Mouse (Mus musculus) cerebellum, adult 11 months (tissue): ENCODE results near the gene Gfi1b.

ENCODE experiments used
- DNase-seq: peaks from one replicate; pipeline ENCODE4 v3.0.0; 2022

Gene Gfi1b

DNA sequence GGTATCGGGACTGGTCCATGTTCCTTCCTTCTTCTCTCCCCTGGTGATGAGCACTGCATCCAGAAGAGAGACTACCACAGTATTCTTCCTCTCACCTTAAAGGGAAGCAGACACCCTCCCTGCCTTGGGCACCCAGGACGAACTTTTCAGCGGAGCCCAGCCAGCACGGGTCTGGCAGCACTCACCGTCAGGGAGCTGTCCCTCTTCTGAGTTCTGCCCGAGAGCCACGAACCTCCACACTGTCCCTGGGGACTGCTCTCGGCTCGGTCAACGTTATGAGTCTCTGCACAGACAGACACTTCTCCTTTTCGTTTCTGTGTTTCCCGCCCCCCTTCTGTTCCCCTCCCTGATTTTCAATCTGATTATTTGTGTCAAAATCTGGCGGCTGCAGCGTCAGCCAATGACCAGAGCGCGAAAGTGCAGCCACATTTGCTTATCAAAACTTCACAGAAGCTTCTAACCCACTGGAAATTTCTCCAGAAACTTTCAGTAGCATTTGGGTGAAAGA, at the start of gene Gfi1b:
Gene Gfi1b (minus strand): TSS at position 319 of the 508 bp plus-strand sequence.
- no peak for DNase-seq

DNA sequence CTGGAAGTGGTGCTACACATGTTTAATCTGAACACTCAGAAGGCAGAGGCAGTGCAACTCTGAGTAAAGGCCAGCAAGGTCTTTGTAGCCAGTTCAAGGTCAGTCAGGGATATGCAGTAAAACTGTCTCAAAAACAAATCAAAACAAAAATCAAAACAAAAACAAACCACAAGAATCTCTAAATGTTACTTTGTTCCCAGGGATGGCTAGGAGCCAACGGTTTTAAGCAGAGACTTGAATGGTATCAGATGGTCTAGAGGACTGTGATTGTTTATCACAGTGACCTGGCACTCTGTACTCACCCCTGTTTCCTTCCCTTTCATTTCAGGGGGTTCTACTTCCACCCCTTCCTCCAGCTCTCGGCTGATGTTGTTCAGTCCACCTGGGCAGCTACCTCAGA, 49.7 kb upstream of the Gfi1b start:
- no peak for DNase-seq

DNA sequence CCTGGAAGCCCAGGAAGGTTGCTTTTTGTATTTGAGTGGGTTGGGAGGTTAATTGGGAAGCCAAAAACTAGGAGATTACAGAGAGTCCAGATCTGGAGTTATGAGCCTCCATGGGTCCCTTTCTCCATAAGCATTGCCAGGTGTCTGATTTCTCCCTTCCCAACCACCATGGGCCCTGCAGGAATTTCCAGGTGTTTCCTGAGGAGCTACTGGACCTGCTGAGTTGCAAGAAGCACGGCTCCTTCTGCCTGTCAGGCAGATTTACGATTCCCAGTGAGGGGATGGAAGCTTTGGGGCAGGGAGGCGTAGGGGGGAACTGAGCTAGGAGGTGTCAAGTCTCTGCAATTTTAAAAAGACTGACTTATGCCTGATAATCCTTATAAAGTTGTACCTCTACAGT, 44.0 kb upstream of the Gfi1b start:
- no peak for DNase-seq

DNA sequence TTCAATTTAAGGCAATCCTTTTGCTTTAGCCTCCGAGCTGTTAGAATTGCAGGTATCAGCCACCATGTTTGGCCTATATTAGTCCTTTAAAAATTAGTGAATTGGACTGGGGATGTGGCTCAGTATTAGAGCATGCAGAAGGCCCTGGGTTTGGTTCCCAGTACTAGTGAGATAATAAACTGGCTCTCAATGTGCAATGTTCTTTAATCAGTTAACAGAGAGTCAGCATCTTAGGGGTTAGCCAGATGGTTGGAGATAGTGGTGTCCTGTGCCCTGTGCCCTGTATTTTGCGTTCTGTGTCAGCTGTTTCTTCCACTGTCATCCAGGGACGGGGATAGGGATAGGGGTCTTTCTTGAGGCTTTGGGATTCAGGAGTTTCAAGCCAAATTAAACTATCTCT, 41.1 kb upstream of the Gfi1b start:
- no peak for DNase-seq

DNA sequence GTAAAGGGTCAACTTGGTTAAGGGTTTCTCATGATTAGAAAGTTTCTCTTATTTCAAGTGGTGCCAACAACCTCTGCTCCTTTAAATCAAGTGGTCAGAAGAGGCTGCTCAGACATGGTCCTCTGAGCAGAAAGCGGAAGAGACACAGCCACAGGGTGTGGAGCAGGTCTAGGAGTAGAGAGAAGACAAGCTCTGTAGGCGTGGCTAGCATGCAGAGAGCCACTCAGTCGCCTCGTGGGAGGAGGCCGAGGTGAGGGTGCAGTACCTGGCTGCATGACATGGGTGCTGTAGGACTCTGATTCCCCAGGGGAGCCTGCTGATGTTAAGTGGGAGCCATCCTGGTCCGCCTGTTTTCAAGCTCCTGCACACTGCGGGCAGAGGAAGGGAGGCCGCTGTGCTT, 34.4 kb upstream of the Gfi1b start:
- no peak for DNase-seq

DNA sequence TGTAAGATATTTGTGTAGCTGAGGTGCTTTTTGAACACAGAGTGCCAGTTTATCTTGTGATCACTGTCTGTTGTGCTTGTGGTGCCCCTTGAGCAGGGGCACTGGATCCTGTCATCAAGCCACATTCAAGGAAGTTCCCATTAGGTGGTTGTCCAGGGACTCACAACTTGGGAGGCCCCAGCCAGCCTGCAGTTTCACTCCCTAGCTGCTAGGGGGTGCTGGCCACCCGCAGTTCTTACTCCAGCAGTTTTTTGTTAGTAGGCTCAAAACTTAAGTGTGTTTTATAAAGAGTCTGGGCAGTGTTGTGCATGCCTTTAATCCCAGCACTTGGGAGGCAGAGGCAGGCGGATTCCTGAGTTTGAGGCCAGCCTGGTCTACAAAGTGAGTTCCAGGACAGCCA, 32.5 kb upstream of the Gfi1b start:
- DNase-seq = no peak

DNA sequence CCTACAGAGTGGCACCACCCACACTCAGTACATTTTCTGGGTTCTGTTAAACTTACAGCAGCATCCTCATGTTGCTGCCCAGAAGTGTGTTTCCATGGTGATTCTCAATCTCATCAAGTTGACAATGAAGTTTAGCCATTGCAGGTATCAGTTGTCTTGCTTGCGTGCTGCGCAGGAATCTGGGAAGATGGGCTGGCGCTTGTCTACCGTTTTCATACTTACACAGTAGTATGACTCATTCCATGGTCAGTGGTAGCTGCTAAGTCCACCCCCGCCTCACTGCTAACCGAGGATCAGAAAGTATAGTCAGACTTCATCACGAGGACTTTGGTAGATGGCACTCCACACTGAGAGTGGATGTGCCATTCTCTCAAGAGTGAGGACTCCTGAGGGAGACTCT, 31.6 kb upstream of the Gfi1b start:
- no peak for DNase-seq

DNA sequence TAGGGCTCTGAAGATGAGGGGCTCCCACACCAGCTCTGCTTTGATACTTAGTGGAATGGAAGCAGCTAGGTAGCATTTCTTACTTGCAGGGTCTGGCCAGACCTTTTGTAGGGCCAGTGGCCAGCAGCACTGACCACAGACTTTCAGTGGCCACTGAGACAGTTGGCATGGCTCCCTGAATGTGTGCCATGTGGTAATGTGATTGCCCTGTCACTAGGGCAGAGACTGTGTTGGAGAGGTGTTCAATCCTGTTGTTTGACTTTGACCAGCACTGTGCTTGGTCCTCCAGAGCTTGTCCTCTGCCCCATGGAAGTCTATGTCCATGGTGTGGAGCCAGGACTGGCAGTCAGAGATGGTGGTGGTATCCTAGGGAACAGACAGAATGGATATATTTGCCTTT, 28.7 kb upstream of the Gfi1b start:
- DNase-seq = no peak

DNA sequence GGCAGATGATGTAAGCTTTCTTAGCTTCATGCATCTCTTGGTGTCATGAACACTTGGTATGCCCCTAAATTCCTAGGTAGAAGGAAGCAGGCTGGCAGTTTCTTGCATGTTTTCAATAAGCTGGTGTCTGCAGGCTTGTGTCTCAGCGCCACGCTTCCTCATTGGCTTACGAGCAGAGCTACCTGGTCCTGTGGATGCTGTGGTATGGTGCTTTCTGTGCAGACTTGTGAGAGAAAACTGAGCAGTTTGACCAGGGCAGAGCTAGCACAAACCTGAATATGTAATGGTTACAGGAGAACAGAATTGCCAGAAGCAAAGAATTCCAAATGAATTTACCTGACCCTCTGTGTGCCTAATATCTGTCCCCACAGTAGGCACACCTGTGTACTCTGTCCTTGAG, 21.3 kb upstream of the Gfi1b start:
- DNase-seq = no peak

DNA sequence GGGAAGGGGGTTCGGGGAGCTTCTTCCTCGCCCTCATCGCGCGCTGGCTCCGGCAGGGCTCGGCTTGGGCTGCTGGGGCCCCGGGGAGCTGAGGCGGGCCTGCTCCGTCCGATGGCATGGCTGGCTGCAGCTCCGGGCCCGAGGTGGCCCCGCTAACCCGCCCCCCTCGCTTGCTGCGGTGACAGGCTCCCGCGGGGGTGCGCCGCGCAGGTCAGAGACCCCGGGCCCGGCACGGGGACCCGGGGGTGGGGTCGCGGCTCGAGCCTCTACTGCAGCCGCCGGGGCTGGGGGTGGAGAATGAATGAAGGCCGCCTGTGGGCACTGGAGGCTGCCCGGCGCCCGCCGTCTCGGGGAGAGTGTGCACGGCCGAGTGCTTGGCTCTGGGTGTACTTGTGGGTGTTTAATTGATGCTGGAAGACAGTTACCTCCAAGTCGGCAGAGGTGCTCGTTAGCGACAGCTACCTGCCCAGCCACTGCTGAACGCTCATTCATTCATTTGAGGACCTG, 19.7 kb upstream of the Gfi1b start:
- DNase-seq = no peak

DNA sequence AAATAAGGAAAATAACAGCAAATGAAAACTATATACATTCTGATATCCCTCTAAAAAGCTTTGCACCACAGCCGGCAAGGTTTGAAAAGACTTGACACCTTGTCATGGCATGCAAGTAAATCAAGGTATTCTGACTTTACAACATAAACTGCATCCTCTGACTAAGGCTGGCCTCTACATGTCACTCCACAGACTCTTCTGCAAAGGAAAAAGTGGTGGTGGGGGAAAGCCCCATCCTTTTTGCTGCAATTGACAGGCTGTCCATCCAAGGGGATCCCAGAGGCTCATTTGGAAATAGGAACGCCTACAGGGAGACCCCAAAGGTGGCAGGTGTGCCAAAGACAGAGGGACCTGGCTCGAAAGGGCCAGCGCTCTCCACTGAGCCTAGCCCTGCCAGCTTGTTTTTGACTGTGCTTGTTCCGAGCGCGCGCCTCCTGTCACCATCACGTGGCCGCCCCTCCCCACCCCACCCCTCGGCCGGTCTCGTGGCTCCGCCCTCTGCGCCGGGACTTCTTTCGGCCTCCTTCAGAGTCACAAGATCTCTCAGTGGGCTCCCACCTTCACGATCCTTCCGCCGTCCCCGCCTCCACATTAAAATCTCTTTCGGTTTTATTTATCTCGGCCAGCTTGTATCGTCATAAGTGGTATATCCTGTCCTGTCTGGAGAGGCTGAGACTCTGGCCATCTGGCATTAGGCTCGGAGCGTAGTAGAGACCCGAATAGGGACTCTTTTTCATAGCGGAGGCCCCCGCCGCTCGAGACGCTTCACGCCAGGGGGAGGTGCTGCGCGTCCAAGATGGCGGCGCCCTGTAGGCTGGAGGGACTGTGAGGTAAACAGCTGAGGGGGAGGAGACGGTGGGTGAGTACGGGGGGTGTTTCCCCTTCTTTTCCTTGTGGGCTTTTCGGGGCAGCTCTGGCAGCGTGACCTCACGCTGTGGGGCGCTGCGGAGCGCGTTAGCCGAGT, 19.0 kb upstream of the Gfi1b start, which contains the start of gene Tsc1:
Gene Tsc1 (plus strand): TSS at position 768 of the 964 bp plus-strand sequence.
- DNase-seq = peak; percentile 95

DNA sequence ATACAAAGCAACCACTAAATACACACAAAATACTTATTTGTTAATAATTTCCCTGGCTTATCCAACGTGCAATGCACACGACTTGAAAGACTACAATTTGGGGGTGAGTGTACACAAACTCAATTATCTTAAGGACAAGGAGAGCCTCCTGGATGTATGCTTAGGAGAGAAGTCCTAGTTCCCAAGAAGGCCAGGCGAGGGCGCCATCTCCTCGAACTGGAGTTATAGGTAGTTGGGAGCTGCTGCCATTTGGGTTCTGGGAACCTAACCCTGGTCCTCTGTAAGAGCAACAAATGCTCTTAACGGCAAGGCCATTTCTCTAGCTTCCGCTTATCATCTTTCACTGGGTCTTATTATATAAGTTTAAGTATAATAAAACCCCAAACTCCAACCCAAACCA, 18.0 kb upstream of the Gfi1b start:
- peak; percentile 31 for DNase-seq

DNA sequence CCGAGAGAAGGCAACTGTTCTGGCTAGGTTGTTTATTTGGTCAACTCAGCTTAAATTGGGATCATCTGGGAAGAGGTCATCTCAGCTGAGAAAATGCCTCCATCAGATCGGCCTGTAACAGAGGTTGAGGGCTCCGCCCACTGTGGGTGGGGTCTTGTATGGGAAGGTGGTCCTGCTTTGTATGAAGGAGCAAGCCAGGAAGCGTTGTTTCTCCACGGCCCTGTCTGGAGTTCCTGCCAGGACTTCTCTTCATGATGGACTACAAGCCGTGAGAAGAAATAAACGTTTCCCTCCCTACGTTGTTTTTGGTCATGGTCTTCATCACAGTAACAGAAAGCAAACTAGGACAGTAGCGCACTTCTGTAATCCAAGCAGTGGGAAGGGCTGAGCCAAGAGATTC, 17.1 kb upstream of the Gfi1b start:
- DNase-seq = no peak

DNA sequence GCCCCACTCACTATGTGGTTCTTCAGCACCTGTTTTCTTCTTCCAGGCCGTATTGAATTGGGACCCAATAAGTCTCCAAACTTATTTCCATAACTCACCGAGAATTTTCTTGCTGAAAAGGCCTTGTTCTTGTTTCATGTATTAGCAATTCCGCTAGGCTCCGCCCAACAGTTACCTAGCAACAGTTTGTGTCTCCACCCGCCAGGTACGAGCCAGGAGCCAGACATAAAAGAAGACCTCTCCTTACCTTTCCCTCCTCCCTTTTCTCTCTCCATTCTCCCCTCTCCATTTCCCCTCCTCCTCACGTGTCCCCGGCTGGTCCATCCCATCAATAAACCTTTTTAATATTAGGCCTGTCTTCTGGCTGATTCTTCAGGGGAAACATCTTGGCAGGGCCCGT, 16.6 kb upstream of the Gfi1b start:
- DNase-seq = no peak

DNA sequence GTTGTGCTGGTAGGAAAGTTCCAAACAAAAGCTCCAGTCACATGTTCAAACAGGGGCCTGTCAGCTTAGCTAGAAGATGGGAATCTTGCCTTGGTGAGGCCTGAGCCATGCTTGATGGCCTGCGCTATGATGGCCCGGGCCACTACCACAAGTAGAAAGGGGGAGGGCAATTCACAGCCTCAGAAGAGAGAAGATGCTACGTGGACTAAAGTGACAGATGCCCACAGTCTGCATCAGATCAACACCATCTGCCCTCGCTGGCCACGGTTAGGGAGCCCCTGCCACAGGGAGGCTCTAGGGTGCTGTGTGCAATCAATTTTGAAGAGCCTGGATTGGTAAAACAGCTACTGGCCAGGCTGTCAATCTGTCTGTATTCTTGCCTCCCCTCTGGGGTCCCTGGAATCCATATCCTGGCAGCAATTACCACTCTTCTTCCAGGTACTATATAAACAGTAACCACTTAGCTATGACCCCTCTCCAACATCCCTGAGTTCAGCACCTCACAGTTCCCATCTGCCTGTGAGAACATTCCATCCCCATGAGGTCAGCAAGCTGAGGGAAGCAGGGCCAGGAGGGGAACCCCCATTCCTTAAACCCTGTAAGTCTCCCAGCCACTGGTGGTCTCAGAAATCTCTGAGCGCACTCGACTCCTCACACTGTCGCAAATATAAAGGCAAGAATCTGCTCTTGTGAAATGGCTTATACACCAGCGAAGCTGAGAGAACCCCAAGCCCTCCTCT, 15.5 kb upstream of the Gfi1b start:
- no peak for DNase-seq

DNA sequence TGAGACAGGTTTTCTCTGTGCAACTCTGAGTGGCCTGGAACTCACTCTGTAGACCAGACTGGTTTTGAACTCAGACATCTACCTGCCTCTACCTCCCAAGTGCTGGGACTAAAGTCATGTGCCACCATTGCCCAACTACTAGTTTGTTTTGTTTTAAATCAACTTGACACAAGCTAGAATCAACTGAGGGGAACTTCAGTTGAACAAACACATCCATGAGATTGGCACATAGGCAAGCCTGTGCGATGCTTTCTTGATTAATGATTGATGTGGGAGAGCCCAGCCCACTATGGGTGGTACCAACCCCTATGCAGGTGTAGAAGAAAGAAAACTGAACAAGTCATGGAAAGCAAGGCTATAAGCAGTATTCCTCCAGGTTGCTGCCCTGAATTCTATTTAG, 13.4 kb upstream of the Gfi1b start:
- DNase-seq = no peak

DNA sequence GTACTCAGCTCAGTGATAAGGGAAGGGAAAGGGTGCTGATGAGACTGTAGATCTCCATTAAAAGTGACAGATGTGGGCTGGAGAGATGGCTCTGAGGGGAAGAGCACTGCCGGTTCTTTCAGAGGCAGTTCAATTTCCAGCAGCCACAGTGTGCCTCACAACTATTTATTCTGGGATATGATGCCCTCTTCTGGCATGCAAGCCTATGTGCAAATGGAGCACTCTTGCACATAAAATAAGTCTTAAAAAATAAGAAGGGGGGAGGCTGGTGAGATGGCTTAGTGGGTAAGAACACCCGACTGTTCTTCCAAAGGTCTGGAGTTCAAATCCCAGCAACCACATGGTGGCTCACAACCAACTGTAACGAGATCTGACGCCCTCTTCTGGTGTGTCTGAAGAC, 11.4 kb upstream of the Gfi1b start:
- no peak for DNase-seq

DNA sequence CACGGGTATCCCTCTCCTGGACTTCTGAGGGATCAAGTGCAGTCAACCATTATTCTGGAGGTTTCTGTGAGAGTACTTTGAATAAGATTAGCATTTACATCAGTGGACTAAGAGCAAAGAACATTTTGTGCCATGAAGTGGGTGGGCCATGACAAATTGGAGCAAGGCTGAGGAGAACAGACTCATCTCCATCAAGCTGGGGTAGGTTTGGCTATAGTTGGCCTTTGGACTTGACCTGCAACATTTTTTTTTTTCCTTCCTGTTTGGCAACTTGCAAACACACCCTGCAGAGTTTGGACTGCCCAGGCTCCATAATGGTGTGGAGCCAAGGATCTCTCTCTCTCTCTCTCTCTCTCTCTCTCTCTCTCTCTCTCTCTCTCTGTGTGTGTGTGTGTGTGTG, 10.8 kb upstream of the Gfi1b start:
- no peak for DNase-seq

DNA sequence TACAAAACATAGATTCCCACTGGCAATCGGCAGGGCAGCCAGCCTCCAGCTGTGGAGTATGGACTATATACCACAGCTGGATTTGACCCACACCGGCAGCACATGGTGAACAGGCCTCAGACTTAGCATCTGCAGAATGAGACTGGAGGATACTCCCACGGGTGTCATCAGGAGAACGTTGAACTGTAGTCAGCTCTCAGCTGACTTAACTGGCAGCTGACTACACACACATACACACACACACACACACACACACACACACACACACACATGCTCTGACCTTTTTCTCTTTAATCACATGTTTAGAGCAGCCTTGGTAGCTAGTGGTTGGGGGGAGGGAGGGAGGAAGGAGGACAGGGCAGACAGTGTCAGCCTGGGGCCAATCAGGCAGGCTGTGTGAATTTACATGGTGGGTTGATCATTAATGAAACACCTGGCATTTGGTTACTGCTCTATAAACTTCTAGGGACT, 8.2 kb upstream of the Gfi1b start:
- no peak for DNase-seq

DNA sequence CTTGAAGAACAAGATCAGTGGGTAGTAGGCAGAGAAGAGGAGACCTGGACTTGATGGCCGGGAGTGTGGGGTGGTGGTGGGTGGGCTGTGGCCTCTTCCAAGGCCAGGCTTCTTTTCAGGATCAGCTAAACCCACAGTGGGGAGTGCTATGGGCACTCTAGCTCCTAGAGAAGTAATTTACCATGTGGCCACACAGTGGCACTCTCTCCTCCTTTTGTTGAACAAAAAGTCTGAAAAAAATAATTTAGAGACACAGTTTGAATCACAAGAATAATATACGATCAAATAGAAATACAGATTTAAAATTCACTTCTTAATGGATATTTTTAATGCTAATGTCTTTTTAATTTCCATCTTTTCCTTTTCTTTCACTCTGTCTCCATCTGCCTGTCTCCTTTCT, 6.3 kb upstream of the Gfi1b start:
- no peak for DNase-seq

DNA sequence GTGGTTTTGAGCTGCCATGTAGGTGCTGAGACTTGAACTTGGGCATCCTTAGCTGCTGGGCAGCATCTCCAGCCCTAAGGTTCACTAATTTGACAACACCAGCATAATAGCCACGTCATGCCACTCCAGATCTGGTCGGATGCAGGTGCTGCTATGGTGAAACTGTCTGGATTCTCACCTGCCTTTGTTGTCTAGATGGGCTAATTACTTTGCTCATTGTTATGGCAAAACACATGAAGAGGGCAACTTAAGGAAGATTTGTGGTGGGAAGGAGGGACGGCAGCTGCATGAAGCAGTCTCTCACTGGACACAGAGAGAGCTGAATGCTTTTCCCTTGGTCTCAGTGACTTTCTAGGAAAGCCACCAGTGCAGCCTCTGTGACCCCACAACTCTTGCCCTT, 4.3 kb upstream of the Gfi1b start:
- no peak for DNase-seq

DNA sequence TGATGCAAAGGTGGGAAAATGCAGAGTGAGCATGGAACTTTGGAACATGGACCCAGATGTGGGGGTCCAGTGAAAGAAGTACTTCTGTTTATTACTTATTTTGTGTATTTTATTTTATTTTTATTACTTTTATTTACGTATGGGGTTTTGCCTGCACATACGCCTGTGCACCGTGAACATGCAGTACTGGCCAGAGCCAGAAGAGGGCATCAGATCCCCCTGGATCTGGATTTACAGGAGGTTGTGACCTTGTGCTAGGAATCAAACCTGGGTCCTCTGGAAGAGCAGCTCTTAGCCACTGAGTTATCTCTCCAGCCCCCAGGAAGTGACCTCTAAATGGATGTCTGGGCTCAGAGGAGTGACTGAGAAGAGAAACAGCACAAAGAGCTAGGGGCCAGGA, 3.1 kb upstream of the Gfi1b start:
- no peak for DNase-seq

DNA sequence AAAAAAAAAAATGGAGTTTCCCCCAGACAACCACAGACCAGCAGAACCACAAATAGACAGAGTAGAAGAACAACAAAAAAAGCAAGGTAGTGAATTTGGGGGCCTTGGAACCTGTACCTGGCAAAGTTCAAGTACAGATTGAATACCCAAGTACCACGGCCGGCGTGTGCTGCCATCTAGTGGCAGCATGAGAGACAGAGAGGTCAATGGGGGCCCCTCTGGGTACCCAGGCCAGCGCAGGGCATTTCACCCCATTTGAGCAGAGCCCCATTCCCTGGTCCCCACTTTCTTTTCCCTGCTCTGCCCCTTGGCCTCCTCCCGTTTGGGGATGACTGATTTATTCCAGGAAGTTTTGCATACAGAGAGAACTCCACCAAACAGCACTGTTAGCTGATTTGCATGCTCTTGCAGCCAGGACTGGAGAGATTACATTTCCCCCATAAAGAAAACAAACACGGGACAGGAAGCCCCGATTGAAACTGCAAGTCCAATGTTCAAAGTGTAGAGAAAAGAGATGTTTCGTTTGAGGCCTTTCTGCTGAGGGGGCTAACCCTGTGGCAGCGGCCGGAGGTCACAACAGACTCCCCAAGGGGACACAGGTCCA, 841 bp upstream of the Gfi1b start:
- no peak for DNase-seq
